Mouse (Mus musculus) adrenal gland, adult 8-10 months (tissue): ENCODE results near the gene Vdac1. TPM values are rescaled to one million over a fixed set of nuclear protein-coding genes. Genes with fewer than 3 reads are reported as not detected.
A peak's percentile ranks its signal among the peaks of the same experiment; 100 is the strongest.

Experiments
- DNase-seq: peaks from one replicate; pipeline ENCODE4 v3.0.0; 2022
- total RNA-seq, 4 experiments: library from RNA; stranded (reverse); gene quantifications; 2 replicates each; pipeline ENCODE4 v1.2.4; 2022

Gene Vdac1
- total RNA-seq, 4 experiments from 2014 or later = 419 to 502 (median 469) TPM

DNA sequence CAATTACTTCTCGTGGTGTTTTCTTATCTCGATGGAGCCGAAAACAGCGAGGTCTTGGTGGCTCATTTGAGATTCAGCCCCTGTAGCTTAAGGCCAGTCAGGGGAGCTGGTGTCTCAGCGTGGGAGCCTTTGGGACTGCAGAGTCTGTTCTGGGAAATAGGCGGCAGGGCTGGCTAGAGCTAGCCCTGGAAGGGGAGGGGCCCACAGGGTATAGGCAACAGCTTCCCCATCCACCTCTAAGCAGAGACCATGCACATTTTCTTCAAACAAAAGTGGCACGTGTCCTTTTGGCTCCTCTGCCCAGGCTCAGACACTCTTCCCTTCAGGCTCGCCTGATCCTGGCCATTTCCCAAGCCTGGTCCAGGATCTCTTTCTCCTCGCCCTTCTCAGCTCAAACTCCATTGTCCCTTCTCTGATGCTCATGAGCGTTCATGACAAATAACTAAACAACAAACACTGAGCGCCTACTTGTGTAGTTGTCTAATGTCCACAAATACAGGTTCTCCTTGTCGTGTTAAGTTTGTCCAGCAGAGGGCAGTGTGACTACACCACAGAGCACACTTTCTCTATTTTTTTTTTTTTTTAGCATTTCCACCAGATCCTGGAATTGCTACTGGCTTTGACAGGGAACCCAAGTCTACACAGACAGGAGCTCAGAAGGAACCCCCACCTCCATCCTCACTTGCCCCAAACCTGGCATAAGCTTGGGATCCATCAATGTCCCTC is 60.6 kb downstream of the Vdac1 start:
- DNase-seq = no peak

DNA sequence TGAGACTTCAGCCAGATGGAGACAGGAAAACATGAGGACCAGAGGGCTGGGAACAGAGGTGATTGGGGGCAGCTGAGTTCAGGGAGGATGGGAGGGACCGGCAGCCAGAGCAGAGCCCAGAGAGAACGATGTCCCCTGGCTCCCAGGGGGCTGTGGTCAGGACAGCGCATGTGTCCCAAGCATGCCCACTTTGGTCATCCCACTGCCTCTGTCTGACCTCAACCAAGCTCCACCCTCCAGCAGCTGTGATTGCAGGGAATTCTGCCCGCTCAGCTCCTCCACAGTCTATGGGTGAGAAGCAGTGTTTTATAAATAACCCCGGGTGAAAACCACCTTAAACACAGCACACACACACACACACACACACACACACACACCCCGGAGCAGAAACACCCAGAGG is 68.8 kb downstream of the Vdac1 start:
- DNase-seq = no peak

GRCm38 (mm10) chr11:52431594-52431993 is 70.9 kb downstream of the Vdac1 start:
- peak; percentile 55 for DNase-seq

DNA sequence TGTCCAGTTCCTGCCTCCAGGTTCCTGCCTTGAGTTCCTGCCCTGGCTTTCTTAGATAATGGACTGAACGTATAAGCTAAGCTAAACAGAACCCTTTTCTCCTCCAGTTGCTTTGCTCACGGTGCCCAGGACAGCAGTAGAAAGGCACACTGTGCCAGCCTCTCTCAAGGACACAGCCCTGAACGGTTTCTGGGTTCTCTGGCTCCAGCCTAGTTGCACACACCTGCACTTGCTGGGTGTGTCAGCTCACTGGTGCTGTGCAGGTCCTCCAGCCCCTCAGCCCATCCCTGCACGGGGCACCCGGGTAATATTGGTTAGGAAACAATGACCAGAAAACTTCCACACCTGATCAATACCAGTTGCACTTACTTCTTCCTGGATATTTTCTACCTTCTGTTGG is 71.5 kb downstream of the Vdac1 start:
- DNase-seq = no peak

DNA sequence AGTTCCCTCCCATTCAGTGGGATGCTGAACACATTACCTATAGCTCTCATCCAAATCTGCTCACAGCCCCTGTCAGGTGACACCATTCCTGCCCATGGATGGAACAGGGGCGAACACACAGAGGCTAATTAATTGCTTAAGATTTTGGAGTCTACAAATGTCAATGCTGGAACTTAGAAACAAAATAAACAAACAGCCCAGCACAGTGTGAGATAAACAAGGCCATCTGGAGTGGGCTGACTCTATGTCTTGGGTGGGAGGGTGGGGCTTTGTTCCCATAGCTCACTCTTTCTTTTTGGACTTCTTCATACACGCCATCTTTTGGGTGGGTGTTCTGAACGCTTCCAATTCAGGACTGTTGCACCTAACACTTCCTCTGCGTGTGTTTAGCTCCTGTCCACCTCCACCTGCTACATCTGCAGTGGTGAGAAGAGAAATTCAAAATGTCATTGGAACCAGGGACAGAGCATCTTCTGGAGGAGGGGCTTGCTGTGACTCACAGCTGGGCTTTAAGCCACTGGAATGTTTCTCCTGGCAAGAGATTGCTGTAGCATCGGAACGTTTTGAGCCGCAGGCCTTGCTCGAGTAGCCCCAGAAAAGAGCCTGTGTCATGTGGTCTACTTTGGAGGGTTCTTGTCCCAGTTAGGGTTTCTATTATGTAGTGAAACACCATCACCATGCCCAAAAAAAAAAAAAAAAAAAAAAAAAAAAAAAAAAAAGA is 72.6 kb downstream of the Vdac1 start:
- DNase-seq = peak; percentile 71

- no peak for DNase-seq
These were observed 73.1 kb downstream of the Vdac1 start for GRCm38 (mm10) chr11:52433797-52434195.

- DNase-seq = peak; percentile 74
These were observed 74.8 kb downstream of the Vdac1 start for GRCm38 (mm10) chr11:52435466-52435865.

DNA sequence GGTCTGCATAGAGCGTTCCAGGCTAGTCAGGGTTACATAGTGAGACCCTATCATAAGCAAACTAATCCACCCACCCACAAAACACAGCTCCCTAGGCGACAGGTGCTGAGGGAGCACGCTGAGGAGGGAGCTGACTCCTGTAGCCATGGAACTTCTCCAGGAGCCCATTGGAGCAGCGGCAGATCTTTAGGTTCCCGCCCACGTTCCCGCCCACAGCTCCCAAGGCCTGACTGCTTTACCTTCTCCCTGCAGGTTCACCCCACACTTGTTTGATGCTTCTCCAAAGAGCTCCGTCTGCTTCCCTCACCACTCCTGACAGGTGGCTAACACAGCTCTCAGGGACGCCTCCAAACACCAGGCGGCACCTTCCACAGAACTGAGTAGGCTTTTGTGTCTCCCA is 76.5 kb downstream of the Vdac1 start:
- DNase-seq = no peak

Other genes starting within 250 kb of the Vdac1 start
- gene Olfr1373, start 215.3 kb upstream of the Vdac1 start, total RNA-seq = not detected
- not detected for gene Olfr1371, start 146.9 kb upstream of the Vdac1 start, total RNA-seq
- 100 to 1,000 TPM; 463 to 561 (median 519) TPM for gene Skp1a, start 128.9 kb upstream of the Vdac1 start, total RNA-seq
- 10 to 100 TPM; 36.9 to 81.7 (median 55.2) TPM for gene Tcf7, start 77.8 kb upstream of the Vdac1 start, total RNA-seq
- gene 9530068E07Rik, start 35.6 kb downstream of the Vdac1 start, total RNA-seq = 100 to 1,000 TPM; 147 to 165 (median 157) TPM